Mouse (Mus musculus): ENCODE results near the gene Ranbp2.

- TF ChIP-seq GATA1 (IDR thresholded peaks at IDR 0.05; ENCODE audit: borderline replicate concordance, low read length) (no peak), FLI1 (IDR thresholded peaks at IDR 0.05; ENCODE audit: low read length) (no peak)
These were observed 50.0 kb downstream of the Ranbp2 start for GRCm38 (mm10) chr10:58496732-58497131.

Measured in megakaryocyte, embryonic 14.5 days (primary cell).